Mouse (Mus musculus) spleen, adult 2 months (tissue): ENCODE measurements around the gene Tubb4b. TPM values are rescaled to one million over a fixed set of nuclear protein-coding genes. Genes with fewer than 3 reads are reported as not detected.
A peak's percentile ranks its signal among the peaks of the same experiment; 100 is the strongest.
"Not testable (repeated sequence)": the region's sequence is repeated elsewhere in the genome, so short reads cannot be mapped to it uniquely, and the experiment has no call there.

Experiments used
- DNase-seq, 2 experiments: peaks; one replicate each; pipeline versions ENCODE4 v3.0.0 to v3.0.0-alpha.2; 2012 to 2021; ENCODE audit warnings: low spot score in 2 of 2, low read depth in 1 of 2
- H3K27ac ChIP-seq: fragments of 200-500 bp; 2 replicates; pipeline ENCODE4 v1.5.1; 2012; ENCODE audit warnings: low read length, inconsistent platforms; ENCODE audit not compliant: insufficient read depth
- H3K27me3 ChIP-seq: fragments of 200-500 bp; 2 replicates; pipeline ENCODE4 v1.6.1; 2012; ENCODE audit warnings: mild to moderate bottlenecking, moderate library complexity, low read length, inconsistent platforms; ENCODE audit not compliant: control insufficient read depth, insufficient read depth
- H3K36me3 ChIP-seq: fragments of 200-500 bp; 2 replicates; pipeline ENCODE4 v1.6.1; 2012; ENCODE audit warnings: mild to moderate bottlenecking, low read length, inconsistent platforms; ENCODE audit not compliant: control insufficient read depth, insufficient read depth
- H3K4me1 ChIP-seq: fragments of 200-500 bp; 2 replicates; pipeline ENCODE4 v1.6.1; 2011; ENCODE audit warnings: inconsistent platforms; ENCODE audit not compliant: control insufficient read depth, insufficient read depth, insufficient read length
- H3K4me3 ChIP-seq: fragments of 200-500 bp; 2 replicates; pipeline ENCODE4 v1.5.1; 2011; ENCODE audit warnings: mild to moderate bottlenecking, inconsistent platforms; ENCODE audit not compliant: insufficient read depth, insufficient read length; ENCODE audit errors: extremely low read depth
- CTCF ChIP-seq: fragments of 200-500 bp; IDR thresholded peaks from 2 replicates; pipeline ENCODE4 v1.5.1; 2011; ENCODE audit warnings: mild to moderate bottlenecking, inconsistent platforms; ENCODE audit not compliant: insufficient read depth, insufficient read length, insufficient replicate concordance; ENCODE audit errors: extremely low read depth
- POLR2A ChIP-seq: fragments of 200-500 bp; IDR thresholded peaks from 2 replicates; pipeline ENCODE4 v1.6.1; 2011; ENCODE audit warnings: low read depth, low read length, inconsistent platforms
- WGBS: fragments of 180-500 bp; shearing (Covaris S2); methylation state at CpG from one replicate; pipeline ENCODE4 v1.1.7; 2018; 5-methylcytosine and 5-hydroxymethylcytosine counted together
- polyA plus RNA-seq: library from polyadenylated mRNA; depleted of rRNA; stranded (reverse); fragments of >200 nt; gene quantifications from 2 replicates; pipeline ENCODE4 v1.2.3, GENCODE M21; 2012

Gene Tubb4b
- polyA plus RNA-seq, 1 experiment: 222 TPM

- DNase-seq: no peak
- TF ChIP-seq CTCF (no peak), POLR2A (no peak)
- WGBS: 54% methylated on average over 12 of the region's 12 CpGs
- Histone ChIP-seq H3K27ac (0 out of 2 replicates have a peak overlapping the region, but pooled peaks have one; percentile 12), H3K27me3 (no peaks in the 10 kb centered on the region), H3K4me1 (peaks cover 20% of the 10 kb centered on the region), H3K4me3 (peak overlapping the region; percentile 39), H3K36me3 (no peaks in the 10 kb centered on the region)
These were observed 37.4 kb upstream of the Tubb4b start for GRCm38 (mm10) chr2:25261870-25262269.

GRCm38 (mm10) chr2:25258887-25259286 is 34.4 kb upstream of the Tubb4b start:
- Histone ChIP-seq H3K4me3 (no peak overlapping the region), H3K36me3 (no peaks in the 10 kb centered on the region), H3K27ac (no peak overlapping the region), H3K4me1 (peaks cover 18% of the 10 kb centered on the region), H3K27me3 (no peaks in the 10 kb centered on the region)
- DNase-seq: no peak
- WGBS: 82% methylated on average over 2 of the region's 2 CpGs
- TF ChIP-seq POLR2A: no peak
- TF ChIP-seq CTCF: peak; percentile 22; the same call in 1 of the 2 replicates

GRCm38 (mm10) chr2:25257250-25257649 is 32.7 kb upstream of the Tubb4b start:
- not testable (repeated sequence) for H3K4me3 ChIP-seq, H3K4me1 ChIP-seq, H3K27ac ChIP-seq, DNase-seq, H3K36me3 ChIP-seq, H3K27me3 ChIP-seq
- WGBS: 82% methylated on average over 5 of the region's 5 CpGs

DNA sequence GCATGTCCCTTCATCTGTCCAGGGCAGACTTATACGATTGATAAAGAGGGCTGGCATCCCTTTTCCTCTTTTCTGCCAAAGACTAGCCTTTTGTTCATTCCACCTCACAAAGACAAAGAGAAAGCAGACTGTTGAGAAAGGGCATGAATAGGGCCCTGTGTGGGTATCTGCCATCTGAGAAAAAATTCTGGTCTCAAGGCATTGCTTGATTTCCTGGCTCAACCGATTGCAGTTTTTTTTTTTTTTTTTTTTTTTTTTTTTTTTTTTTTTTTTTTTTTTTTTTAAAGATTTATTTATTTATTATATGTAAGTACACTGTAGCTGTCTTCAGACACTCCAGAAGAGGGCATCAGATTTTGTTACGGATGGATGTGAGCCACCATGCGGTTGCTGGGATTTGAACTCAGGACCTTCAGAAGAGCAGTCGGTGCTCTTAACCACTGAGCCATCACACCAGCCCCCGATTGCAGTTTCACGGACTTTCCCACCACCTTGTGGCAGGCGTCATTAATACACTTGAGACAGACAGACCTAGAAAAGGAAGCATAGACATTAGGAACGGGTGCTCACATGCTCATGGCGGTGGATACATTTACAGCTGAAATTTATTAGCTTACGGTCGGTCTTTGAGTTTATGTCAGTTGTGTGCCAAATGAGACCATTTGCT is 32.1 kb upstream of the Tubb4b start:
- 27% methylated on average over 12 of the region's 12 CpGs for WGBS
- not testable (repeated sequence) for H3K27me3 ChIP-seq, H3K27ac ChIP-seq, H3K36me3 ChIP-seq, H3K4me1 ChIP-seq
- peak; percentile 2; the same call in 1 of the 2 replicates for TF ChIP-seq CTCF
- DNase-seq: peak; percentile 55 to 67
- H3K4me3 ChIP-seq: 0 out of 2 replicates have a peak overlapping the region, but pooled peaks have one; percentile 98

GRCm38 (mm10) chr2:25255284-25255779 is 30.8 kb upstream of the Tubb4b start, which contains the start of gene Tmem203:
Tmem203 (plus strand) TSS chr2:25255439.
- H3K4me3 ChIP-seq: peak within 1 kb of the TSS; percentile 98
- peaks cover 8% of the 10 kb centered on the region for H3K36me3 ChIP-seq
- TF ChIP-seq CTCF: no peak
- TF ChIP-seq POLR2A: peak; percentile 40; the same call in 1 of the 2 replicates
- peaks cover 9% of the 10 kb centered on the region for H3K4me1 ChIP-seq
- H3K27ac ChIP-seq: peak within 1 kb of the TSS; percentile 86
- peak; percentile 82 to 84 for DNase-seq
- H3K27me3 ChIP-seq: no peaks in the 10 kb centered on the region
- WGBS: 1% methylated on average over 39 of the region's 39 CpGs

DNA sequence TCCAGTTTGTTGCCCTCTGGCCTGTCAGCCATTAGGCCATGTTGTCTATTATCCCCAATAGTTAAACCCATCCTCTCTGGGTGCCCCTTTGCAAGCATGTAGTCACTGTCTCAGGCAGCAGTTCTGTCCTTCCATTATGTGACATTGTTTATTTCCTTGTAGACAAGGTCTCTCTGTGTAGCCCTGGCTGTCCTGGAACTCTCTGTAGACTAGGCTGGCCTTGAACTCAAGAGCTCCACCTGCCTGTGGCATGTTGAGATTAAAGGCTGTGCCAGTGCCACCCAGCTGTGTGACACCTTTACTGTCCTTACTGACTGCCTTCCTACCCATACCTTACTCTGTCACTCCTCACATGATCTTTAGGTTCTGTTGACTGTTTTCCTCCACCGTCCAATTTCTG is 27.8 kb upstream of the Tubb4b start:
- H3K27me3 ChIP-seq: no peaks in the 10 kb centered on the region
- DNase-seq: peak in 1 of 2 experiments; percentile 31
- no peak for TF ChIP-seq POLR2A
- TF ChIP-seq CTCF: peak; percentile 8; the same call in 1 of the 2 replicates
- H3K36me3 ChIP-seq: peaks cover 29% of the 10 kb centered on the region
- H3K4me3 ChIP-seq: no peak overlapping the region
- WGBS: 92% methylated on average over 1 of the region's 1 CpGs
- no peak overlapping the region for H3K27ac ChIP-seq
- H3K4me1 ChIP-seq: peaks cover 9% of the 10 kb centered on the region
